Mouse (Mus musculus) hindbrain, embryonic 14.5 days (tissue): ENCODE measurements at regions not wholly inside any gene's neighbourhood (a gene's known extent, or its start where the extent isn't known, plus 50 kb on each side); places are given as distances from the start of the nearest gene placed in this dataset.

ENCODE experiments used
- ATAC-seq: fragments of 200-750 bp; cut with Nextera tagmentation; 2 replicates; pipeline ENCODE4 v1.8.0; 2017; ENCODE audit warnings: moderate number of reproducible peaks, mild to moderate bottlenecking, moderate TSS enrichment, moderate library complexity; ENCODE audit not compliant: low FRiP score
- DNase-seq: peaks from one replicate; pipeline ENCODE4 v3.0.0-alpha.2; 2015; ENCODE audit warnings: low spot score
- H3K27ac ChIP-seq: fragments of 300-500 bp; sonication (generic); 2 replicates; pipeline ENCODE4 v1.5.1; 2014; ENCODE audit warnings: mild to moderate bottlenecking, moderate library complexity
- H3K27me3 ChIP-seq: fragments of 300-500 bp; sonication (generic); 2 replicates; pipeline ENCODE4 v1.6.1; 2014; ENCODE audit warnings: mild to moderate bottlenecking, low read length, mixed read lengths; ENCODE audit not compliant: control insufficient read depth, insufficient read depth
- H3K36me3 ChIP-seq: fragments of 300-500 bp; sonication (generic); replicated peaks from 2 replicates; pipeline ENCODE4 v1.6.1; 2014; ENCODE audit not compliant: control insufficient read depth, insufficient read depth
- H3K4me1 ChIP-seq: fragments of 300-500 bp; sonication (generic); replicated peaks from 2 replicates; pipeline ENCODE4 v1.6.1; 2014; ENCODE audit warnings: antibody characterized with exemption, low read length, mixed read lengths; ENCODE audit not compliant: control insufficient read depth, insufficient read depth
- H3K4me2 ChIP-seq: fragments of 300-500 bp; sonication (generic); replicated peaks from 2 replicates; pipeline ENCODE4 v1.6.1; 2014; ENCODE audit warnings: mild to moderate bottlenecking, moderate library complexity
- H3K4me3 ChIP-seq: fragments of 300-500 bp; sonication (generic); replicated peaks from 2 replicates; pipeline ENCODE4 v1.5.1; 2014; ENCODE audit warnings: mild to moderate bottlenecking, low read length
- H3K9ac ChIP-seq: fragments of 300-500 bp; sonication (generic); 2 replicates; pipeline ENCODE4 v1.6.1; 2014
- H3K9me3 ChIP-seq: fragments of 300-500 bp; sonication (generic); 2 replicates; pipeline ENCODE4 v1.6.1; 2016; ENCODE audit warnings: low read length; ENCODE audit not compliant: control insufficient read depth
- WGBS: fragments of 180-500 bp; shearing (Covaris S2); extraction: QIAGEN DNeasy Blood & Tissue Kit; methylation state at CpG from one replicate; pipeline ENCODE4 v1.1.7; 2014; 5-methylcytosine and 5-hydroxymethylcytosine counted together

- H3K9ac ChIP-seq = no peak overlapping the region
- H3K27ac ChIP-seq = no peak overlapping the region
- H3K4me2 ChIP-seq = no peak overlapping the region
- no peak for DNase-seq
- WGBS = 81% methylated on average over 3 of the region's 3 CpGs
- H3K27me3 ChIP-seq = no peaks in the 10 kb centered on the region
- peaks cover 6% of the 10 kb centered on the region; the same call in 1 of the 2 replicates for H3K4me1 ChIP-seq
- no peak for ATAC-seq
- H3K4me3 ChIP-seq = no peak overlapping the region
- no peaks in the 10 kb centered on the region for H3K9me3 ChIP-seq
- no peaks in the 10 kb centered on the region for H3K36me3 ChIP-seq
Observed at GRCm38 (mm10) chr1:92703270-92703669, 54.6 kb upstream of the Otos start.

- no peak for ATAC-seq
- no peaks in the 10 kb centered on the region for H3K36me3 ChIP-seq
Observed at GRCm38 (mm10) chr1:92700107-92700506, 51.5 kb upstream of the Otos start.

GRCm38 (mm10) chr1:92699697-92700096 lies 51.1 kb upstream of the Otos start:
- 10% methylated on average over 6 of the region's 6 CpGs for WGBS
- Histone ChIP-seq H3K4me2 (no peak overlapping the region), H3K27me3 (no peaks in the 10 kb centered on the region), H3K9me3 (no peaks in the 10 kb centered on the region), H3K4me1 (peaks cover 6% of the 10 kb centered on the region; the same call in 1 of the 2 replicates), H3K27ac (no peak overlapping the region), H3K36me3 (no peaks in the 10 kb centered on the region), H3K9ac (no peak overlapping the region), H3K4me3 (no peak overlapping the region)
- ATAC-seq (no peak), DNase-seq (no peak)

More at GRCm38 (mm10) chr1:92700107-92700506, 51.5 kb upstream of the Otos start:
- no peaks in the 10 kb centered on the region for H3K9me3 ChIP-seq
- H3K4me3 ChIP-seq = no peak overlapping the region
- no peak for DNase-seq
- WGBS = 83% methylated on average over 2 of the region's 2 CpGs
- H3K9ac ChIP-seq = no peak overlapping the region
- no peaks in the 10 kb centered on the region for H3K27me3 ChIP-seq
- no peak overlapping the region for H3K27ac ChIP-seq
- no peak overlapping the region for H3K4me2 ChIP-seq
- H3K4me1 ChIP-seq = peaks cover 6% of the 10 kb centered on the region; the same call in 1 of the 2 replicates

- Histone ChIP-seq H3K9ac (no peak overlapping the region), H3K9me3 (no peaks in the 10 kb centered on the region), H3K36me3 (no peaks in the 10 kb centered on the region), H3K27ac (no peak overlapping the region), H3K4me2 (no peak overlapping the region), H3K27me3 (no peaks in the 10 kb centered on the region), H3K4me1 (peaks cover 6% of the 10 kb centered on the region; the same call in 1 of the 2 replicates), H3K4me3 (no peak overlapping the region)
- peak; percentile 63 for ATAC-seq
- 4% methylated on average over 9 of the region's 9 CpGs for WGBS
- peak; percentile 42 for DNase-seq
Observed at GRCm38 (mm10) chr1:92699048-92699447, 50.4 kb upstream of the Otos start.

- H3K9me3 ChIP-seq = no peaks in the 10 kb centered on the region
- no peak overlapping the region for H3K9ac ChIP-seq
- H3K27me3 ChIP-seq = no peaks in the 10 kb centered on the region
- no peaks in the 10 kb centered on the region for H3K36me3 ChIP-seq
- WGBS = 78% methylated on average over 3 of the region's 3 CpGs
- H3K27ac ChIP-seq = no peak overlapping the region
- DNase-seq (no peak), ATAC-seq (no peak)
- H3K4me2 ChIP-seq = no peak overlapping the region
- peaks cover 6% of the 10 kb centered on the region; the same call in 1 of the 2 replicates for H3K4me1 ChIP-seq
- no peak overlapping the region for H3K4me3 ChIP-seq
Observed at GRCm38 (mm10) chr1:92698541-92698940, 49.9 kb upstream of the Otos start.
